Mouse (Mus musculus) kidney, adult 2 months (tissue): ENCODE results near the gene Nfia.

Experiments used
- CTCF ChIP-seq: fragments of 200-500 bp; conservative IDR thresholded peaks from 2 replicates; pipeline ENCODE4 v1.5.1; 2011; ENCODE audit warnings: low read depth, mild to moderate bottlenecking, control low read depth, low read length, moderate library complexity, mixed read lengths; ENCODE audit not compliant: insufficient read depth, insufficient read length
- POLR2A ChIP-seq: fragments of 200-500 bp; IDR thresholded peaks from one replicate; pipeline ENCODE4 v1.6.1; 2011; ENCODE audit warnings: low read depth, low read length, control low read depth

GRCm38 (mm10) chr4:98031871-98032270 is 259.3 kb downstream of the Nfia start:
- TF ChIP-seq POLR2A = no peak
- TF ChIP-seq CTCF = no peak
